Mouse (Mus musculus) stomach, embryonic 15.5 days (tissue): ENCODE measurements around the gene Lrrc74b. TPM values are rescaled to one million over a fixed set of nuclear protein-coding genes. Genes with fewer than 3 reads are reported as not detected.
"Not testable (repeated sequence)": the region's sequence is repeated elsewhere in the genome, so short reads cannot be mapped to it uniquely, and the experiment has no call there.

Experiments
- ATAC-seq: fragments of 200-750 bp; cut with Nextera tagmentation; 2 replicates; pipeline ENCODE4 v1.8.0; 2017; ENCODE audit warnings: low read depth, moderate number of reproducible peaks, moderate TSS enrichment; ENCODE audit not compliant: insufficient read depth, low FRiP score
- H3K27ac ChIP-seq: fragments of 300-500 bp; sonication (generic); 2 replicates; pipeline ENCODE4 v1.5.1; 2015; ENCODE audit warnings: mild to moderate bottlenecking, inconsistent platforms
- H3K27me3 ChIP-seq: fragments of 300-500 bp; sonication (generic); replicated peaks from 2 replicates; pipeline ENCODE4 v1.6.1; 2015; ENCODE audit warnings: inconsistent platforms
- H3K36me3 ChIP-seq: fragments of 300-500 bp; sonication (generic); 2 replicates; pipeline ENCODE4 v1.6.1; 2015; ENCODE audit warnings: inconsistent platforms
- H3K4me1 ChIP-seq: fragments of 300-500 bp; sonication (generic); 2 replicates; pipeline ENCODE4 v1.6.1; 2015; ENCODE audit warnings: inconsistent platforms
- H3K4me2 ChIP-seq: fragments of 300-500 bp; sonication (generic); 2 replicates; pipeline ENCODE4 v1.6.1; 2015; ENCODE audit warnings: mild to moderate bottlenecking, inconsistent platforms
- H3K4me3 ChIP-seq: fragments of 300-500 bp; sonication (generic); replicated peaks from 2 replicates; pipeline ENCODE4 v1.5.1; 2015; ENCODE audit warnings: inconsistent platforms
- H3K9ac ChIP-seq: fragments of 300-500 bp; sonication (generic); 2 replicates; pipeline ENCODE4 v1.6.1; 2015; ENCODE audit warnings: inconsistent platforms
- H3K9me3 ChIP-seq: fragments of 300-500 bp; sonication (generic); 2 replicates; pipeline ENCODE4 v1.6.1; 2016; ENCODE audit warnings: inconsistent platforms
- WGBS: fragments of 180-500 bp; shearing (Covaris S2); methylation state at CpG from one replicate; pipeline ENCODE4 v1.1.7; 2015; 5-methylcytosine and 5-hydroxymethylcytosine counted together
- polyA plus RNA-seq: library from polyadenylated mRNA; unstranded; fragments of >200 nt; fragmentation: Nextera tagmentation; extraction: Ambion mirVana; gene quantifications from 2 replicates; pipeline ENCODE4 v1.2.1, GENCODE M21; 2015

Lrrc74b gene
- polyA plus RNA-seq, 1 experiment from 2014 or later = 0.26 TPM

GRCm38 (mm10) chr16:17564221-17564620 lies 3.2 kb upstream of the Lrrc74b start:
- Histone ChIP-seq H3K27ac (no peak overlapping the region), H3K4me2 (no peak overlapping the region), H3K4me3 (no peak overlapping the region), H3K36me3 (no peaks in the 10 kb centered on the region), H3K9ac (no peak overlapping the region), H3K27me3 (no peaks in the 10 kb centered on the region), H3K4me1 (peaks cover 17% of the 10 kb centered on the region), H3K9me3 (no peaks in the 10 kb centered on the region)
- 38% methylated on average over 2 of the region's 2 CpGs for WGBS
- ATAC-seq = no peak

GRCm38 (mm10) chr16:17563580-17563979 lies 2.5 kb upstream of the Lrrc74b start:
- no peak overlapping the region for H3K9ac ChIP-seq
- no peaks in the 10 kb centered on the region for H3K27me3 ChIP-seq
- H3K36me3 ChIP-seq = no peaks in the 10 kb centered on the region
- no peak overlapping the region for H3K27ac ChIP-seq
- H3K9me3 ChIP-seq = no peaks in the 10 kb centered on the region
- peaks cover 23% of the 10 kb centered on the region for H3K4me1 ChIP-seq
- WGBS = 43% methylated on average over 1 of the region's 1 CpGs
- no peak overlapping the region for H3K4me2 ChIP-seq
- H3K4me3 ChIP-seq = no peak overlapping the region
- no peak for ATAC-seq

GRCm38 (mm10) chr16:17561751-17562208 lies 733 bp upstream of the Lrrc74b start, which contains the start of gene P2rx6:
TSS of gene P2rx6 (plus strand) at chr16:17561885.
- no peaks in the 10 kb centered on the region for H3K9me3 ChIP-seq
- H3K27me3 ChIP-seq = no peaks in the 10 kb centered on the region
- H3K4me2 ChIP-seq = peak within 1 kb of the TSS; percentile 54
- H3K4me3 ChIP-seq = peak within 1 kb of the TSS; percentile 25
- 3% methylated on average over 10 of the region's 10 CpGs for WGBS
- H3K27ac ChIP-seq = peak within 1 kb of the TSS; percentile 68
- ATAC-seq = peak; percentile 38; the same call in 1 of the 2 replicates
- peaks cover 29% of the 10 kb centered on the region for H3K4me1 ChIP-seq
- no peaks in the 10 kb centered on the region for H3K36me3 ChIP-seq
- H3K9ac ChIP-seq = no peak within 1 kb of the TSS

DNA sequence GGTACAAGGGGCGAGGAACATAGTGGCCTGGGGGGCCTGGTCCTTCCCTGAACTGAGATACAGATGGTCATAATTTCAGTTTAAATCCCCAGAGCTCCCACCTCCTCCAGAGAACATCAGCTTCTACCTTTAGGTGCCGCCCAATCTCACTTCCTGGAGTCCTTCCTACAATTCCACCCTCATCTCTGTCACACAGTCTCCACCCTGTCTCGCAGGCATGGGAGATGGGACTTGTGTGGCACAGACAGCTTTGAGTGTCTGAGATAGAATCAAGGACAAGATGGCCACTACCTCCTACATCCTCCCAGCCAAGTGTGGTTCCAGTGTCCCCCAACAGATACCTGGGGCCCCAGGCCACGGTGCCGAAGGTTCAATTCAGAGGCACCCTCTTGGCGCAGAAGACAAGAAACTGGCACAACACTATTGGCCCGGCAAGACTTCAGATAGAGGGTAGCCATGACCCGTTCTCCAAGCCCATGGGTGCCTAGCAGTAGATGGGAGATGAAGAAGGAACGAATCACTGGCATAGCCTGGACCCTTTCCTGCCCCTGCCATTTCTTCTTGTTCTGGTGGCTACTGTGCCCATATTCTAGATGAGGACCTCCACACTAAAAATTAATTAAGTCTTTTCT lies 1.5 kb downstream of the Lrrc74b start:
- Histone ChIP-seq H3K9ac (no peak overlapping the region), H3K4me3 (no peak overlapping the region), H3K9me3 (no peaks in the 10 kb centered on the region), H3K27me3 (no peaks in the 10 kb centered on the region), H3K36me3 (no peaks in the 10 kb centered on the region), H3K4me2 (peak overlapping the region; percentile 43), H3K4me1 (peaks cover 35% of the 10 kb centered on the region), H3K27ac (no peak overlapping the region)
- WGBS = 70% methylated on average over 9 of the region's 9 CpGs
- ATAC-seq = no peak

GRCm38 (mm10) chr16:17558811-17559210 lies 2.2 kb downstream of the Lrrc74b start:
- Histone ChIP-seq H3K9me3 (no peaks in the 10 kb centered on the region), H3K36me3 (no peaks in the 10 kb centered on the region), H3K4me3 (no peak overlapping the region; the same call in 1 of the 2 replicates), H3K27ac (no peak overlapping the region), H3K4me2 (peak overlapping the region; percentile 43), H3K4me1 (peaks cover 42% of the 10 kb centered on the region), H3K9ac (no peak overlapping the region), H3K27me3 (no peaks in the 10 kb centered on the region)
- WGBS = 2% methylated on average over 5 of the region's 5 CpGs
- no peak for ATAC-seq

- whole genome bisulfite sequencing = 2% methylated on average over 5 of the region's 5 CpGs
- Histone ChIP-seq H3K4me3 (no peak overlapping the region), H3K4me1 (peaks cover 45% of the 10 kb centered on the region), H3K9me3 (no peaks in the 10 kb centered on the region), H3K9ac (no peak overlapping the region), H3K27ac (no peak overlapping the region), H3K27me3 (no peaks in the 10 kb centered on the region), H3K4me2 (peak overlapping the region; percentile 43), H3K36me3 (no peaks in the 10 kb centered on the region)
- ATAC-seq = no peak
Measured at GRCm38 (mm10) chr16:17557947-17558480, 3.0 kb downstream of the Lrrc74b start.

DNA sequence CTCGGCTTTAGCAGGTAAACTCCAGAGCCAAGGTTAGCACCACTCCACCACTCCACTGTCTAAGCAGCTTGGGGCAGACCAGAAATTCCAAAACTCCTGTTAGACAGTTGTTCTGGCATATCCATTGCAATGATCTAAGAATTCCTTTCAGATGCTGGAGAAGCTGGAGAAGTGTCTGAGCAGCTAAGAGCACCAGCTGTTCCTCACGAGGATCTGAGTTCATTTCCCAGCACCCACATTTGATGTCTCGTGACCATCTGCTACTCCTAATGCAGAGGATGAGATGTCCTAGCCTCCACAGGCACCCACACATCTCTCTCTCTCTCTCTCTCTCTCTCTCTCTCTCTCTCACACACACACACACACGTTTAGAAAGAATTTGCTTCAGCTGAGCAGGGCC lies 4.1 kb downstream of the Lrrc74b start:
- peaks cover 41% of the 10 kb centered on the region for H3K4me1 ChIP-seq

DNA sequence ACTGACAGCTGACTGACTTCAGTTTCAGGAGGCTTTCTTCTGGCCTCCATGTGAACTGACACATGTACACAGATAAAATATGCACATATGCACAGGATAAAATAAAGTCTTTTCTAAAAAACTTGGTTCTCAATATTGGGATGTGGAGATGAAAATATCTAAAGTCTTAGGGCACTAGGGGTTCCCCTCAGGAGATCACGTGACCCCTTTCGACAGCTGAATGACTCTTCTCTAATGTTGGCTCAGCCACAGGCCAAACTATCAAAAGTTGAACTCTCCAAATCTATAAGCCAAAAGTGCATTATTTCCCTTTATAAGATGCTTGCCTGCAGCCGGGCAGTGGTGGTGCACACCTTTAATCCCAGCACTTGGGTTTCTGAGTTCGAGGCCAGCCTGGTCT lies 4.9 kb downstream of the Lrrc74b start:
- H3K9ac ChIP-seq = no peak overlapping the region
- ATAC-seq = no peak
- peaks cover 35% of the 10 kb centered on the region for H3K4me1 ChIP-seq
- H3K36me3 ChIP-seq = no peaks in the 10 kb centered on the region
- H3K4me3 ChIP-seq = no peak overlapping the region
- 82% methylated on average over 4 of the region's 4 CpGs for WGBS
- no peaks in the 10 kb centered on the region for H3K27me3 ChIP-seq
- H3K4me2 ChIP-seq = no peak overlapping the region
- H3K9me3 ChIP-seq = no peaks in the 10 kb centered on the region
- no peak overlapping the region for H3K27ac ChIP-seq

More for the DNA sequence above, 4.1 kb downstream of the Lrrc74b start:
- Histone ChIP-seq H3K27me3 (no peaks in the 10 kb centered on the region), H3K27ac (no peak overlapping the region), H3K4me3 (no peak overlapping the region), H3K36me3 (no peaks in the 10 kb centered on the region), H3K9me3 (no peaks in the 10 kb centered on the region), H3K4me2 (no peak overlapping the region), H3K9ac (no peak overlapping the region)
- no peak for ATAC-seq
- WGBS = 55% methylated on average over 4 of the region's 4 CpGs

GRCm38 (mm10) chr16:17554702-17555101 lies 6.3 kb downstream of the Lrrc74b start:
- not testable (repeated sequence) for H3K27me3 ChIP-seq, H3K27ac ChIP-seq, H3K4me2 ChIP-seq, H3K9me3 ChIP-seq, ATAC-seq, H3K4me3 ChIP-seq, H3K9ac ChIP-seq, H3K36me3 ChIP-seq
- 19% methylated on average over 4 of the region's 4 CpGs for WGBS
- peaks cover 30% of the 10 kb centered on the region for H3K4me1 ChIP-seq

GRCm38 (mm10) chr16:17553910-17554685 lies 6.9 kb downstream of the Lrrc74b start:
- peaks cover 27% of the 10 kb centered on the region for H3K4me1 ChIP-seq
- H3K9me3 ChIP-seq = no peaks in the 10 kb centered on the region
- peak overlapping the region; percentile 19 for H3K4me3 ChIP-seq
- peak; percentile 91 for ATAC-seq
- H3K9ac ChIP-seq = no peak overlapping the region
- H3K36me3 ChIP-seq = no peaks in the 10 kb centered on the region
- peak overlapping the region; percentile 47 for H3K4me2 ChIP-seq
- WGBS = 9% methylated on average over 18 of the region's 18 CpGs
- H3K27ac ChIP-seq = peak overlapping the region; percentile 69
- no peaks in the 10 kb centered on the region for H3K27me3 ChIP-seq

DNA sequence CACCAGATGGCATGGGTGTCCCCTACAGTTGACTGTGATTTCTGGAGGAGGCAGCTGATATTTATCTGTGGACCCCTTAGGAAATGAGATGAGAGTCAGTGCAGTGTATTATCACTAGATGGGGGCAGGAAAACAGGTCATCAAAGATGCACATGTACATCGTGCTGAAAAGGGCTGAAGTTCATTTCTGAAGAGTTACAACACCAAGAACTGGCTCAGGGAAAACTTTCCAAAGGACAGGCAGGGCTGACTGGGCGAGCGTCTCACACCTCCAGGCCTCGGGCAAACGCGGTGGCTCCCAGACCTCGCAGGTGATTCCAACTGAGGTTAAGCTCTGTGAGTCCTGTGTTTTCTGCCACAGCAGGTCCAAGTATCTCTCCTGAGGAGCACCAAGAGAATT lies 8.2 kb downstream of the Lrrc74b start:
- Histone ChIP-seq H3K4me1 (peaks cover 16% of the 10 kb centered on the region), H3K36me3 (no peaks in the 10 kb centered on the region), H3K9ac (no peak overlapping the region), H3K27me3 (no peaks in the 10 kb centered on the region), H3K9me3 (no peaks in the 10 kb centered on the region), H3K27ac (no peak overlapping the region), H3K4me2 (no peak overlapping the region), H3K4me3 (no peak overlapping the region)
- WGBS = 62% methylated on average over 7 of the region's 7 CpGs
- no peak for ATAC-seq

DNA sequence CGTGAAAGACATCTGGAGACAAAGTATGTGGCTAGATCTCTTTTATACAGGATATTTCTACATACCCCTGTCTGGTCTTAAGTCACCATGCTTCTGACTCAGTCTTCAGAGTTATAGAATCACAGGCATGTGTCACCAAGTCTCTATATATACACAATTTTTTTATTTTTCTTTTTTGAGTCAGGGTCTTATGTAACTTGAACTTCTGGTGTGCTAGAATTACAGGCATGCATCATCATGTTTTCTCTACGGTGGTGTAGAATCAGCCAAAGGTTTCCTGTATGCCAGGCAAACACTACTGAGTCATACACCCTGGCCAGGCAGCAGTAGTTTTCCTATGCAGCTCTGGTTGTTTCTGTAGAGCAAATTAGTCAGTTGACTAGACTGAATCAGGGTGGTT lies 18.4 kb downstream of the Lrrc74b start:
- WGBS = 66% methylated on average over 2 of the region's 2 CpGs
- no peak for ATAC-seq

More for the DNA sequence above, 18.4 kb downstream of the Lrrc74b start:
- Histone ChIP-seq H3K9me3 (no peaks in the 10 kb centered on the region), H3K4me3 (no peak overlapping the region), H3K36me3 (no peaks in the 10 kb centered on the region), H3K4me2 (no peak overlapping the region), H3K27ac (no peak overlapping the region), H3K4me1 (no peaks in the 10 kb centered on the region), H3K27me3 (no peaks in the 10 kb centered on the region), H3K9ac (no peak overlapping the region)
